14 mouse cellular contexts compared by ENCODE assay signal in genomic region chr11:32404708-32405107, GRCm38 (mm10). TPM values are rescaled to one million over a fixed set of nuclear protein-coding genes. Genes with fewer than 3 reads are reported as not detected.
DNase-seq lines count a peak whose midpoint lies in the region; ATAC-seq and TF ChIP-seq lines count a peak whose summit lies in the region.
"Had no signal": no experiment of that assay in that cellular context is flagged by ENCODE, and none has a peak within 500 bp of the region (broad histone marks: within the 10 kb centered on the region; RNA-seq: fewer than 3 reads in every experiment).

No protein-coding gene starts in this region.

- no peaks in the 10 kb centered on the region for H3K9me3 ChIP-seq in hindbrain, embryonic 10.5 days
- no peaks in the 10 kb centered on the region for H3K9me3 ChIP-seq in hindbrain, embryonic 11.5 days (ENCODE audit: control insufficient read depth, low read length)
- no peaks in the 10 kb centered on the region for H3K9me3 ChIP-seq in midbrain, embryonic 12.5 days
- H3K9me3 ChIP-seq in midbrain, embryonic 10.5 days (replicated peaks): no peaks in the 10 kb centered on the region
- H3K9me3 ChIP-seq in hindbrain, embryonic 16.5 days (ENCODE audit: control insufficient read depth, low read length): no peaks in the 10 kb centered on the region
- H3K9me3 ChIP-seq: megakaryocyte, embryonic 14.5 days had no signal

- no peaks in the 10 kb centered on the region for H3K27me3 ChIP-seq in hindbrain, embryonic 10.5 days (ENCODE audit: insufficient read depth, poor library complexity, severe bottlenecking)
- no peaks in the 10 kb centered on the region for H3K27me3 ChIP-seq in hindbrain, embryonic 11.5 days (ENCODE audit: control insufficient read depth, insufficient read depth, low read length)
- no peaks in the 10 kb centered on the region for H3K27me3 ChIP-seq in midbrain, embryonic 12.5 days
- no peaks in the 10 kb centered on the region for H3K27me3 ChIP-seq in midbrain, embryonic 10.5 days (ENCODE audit: low read depth, poor library complexity, severe bottlenecking)
- H3K27me3 ChIP-seq in hindbrain, embryonic 16.5 days (replicated peaks; ENCODE audit: control insufficient read depth, insufficient read depth, low read length): no peaks in the 10 kb centered on the region
- no peaks in the 10 kb centered on the region for H3K27me3 ChIP-seq in thymus, adult 2 months (ENCODE audit: control insufficient read depth, insufficient read depth, low read length)
- H3K27me3 ChIP-seq: CH12.LX had no signal

- no peak overlapping the region for H3K4me3 ChIP-seq in hindbrain, embryonic 10.5 days
- H3K4me3 ChIP-seq in hindbrain, embryonic 11.5 days (ENCODE audit: low read depth, low read length): no peak overlapping the region
- no peak overlapping the region for H3K4me3 ChIP-seq in midbrain, embryonic 12.5 days
- H3K4me3 ChIP-seq in midbrain, embryonic 10.5 days: no peak overlapping the region
- no peak overlapping the region for H3K4me3 ChIP-seq in hindbrain, embryonic 16.5 days (ENCODE audit: low read length)
- no peak overlapping the region for H3K4me3 ChIP-seq in thymus, adult 2 months (ENCODE audit: control insufficient read depth, insufficient read depth, low read length)
- H3K4me3 ChIP-seq: megakaryocyte, embryonic 14.5 days had no signal

- peak overlapping the region; percentile 56; the same call in 1 of the 2 replicates for H3K27ac ChIP-seq in hindbrain, embryonic 10.5 days
- H3K27ac ChIP-seq in hindbrain, embryonic 11.5 days (ENCODE audit: low read depth, low read length): no peak overlapping the region
- H3K27ac ChIP-seq in midbrain, embryonic 12.5 days (replicated peaks): peak overlapping the region; percentile 22; the same call in 1 of the 2 replicates
- no peak overlapping the region for H3K27ac ChIP-seq in midbrain, embryonic 10.5 days (replicated peaks)
- 0 out of 2 replicates have a peak overlapping the region, but pooled peaks have one; percentile 2 for H3K27ac ChIP-seq in hindbrain, embryonic 16.5 days (ENCODE audit: low read depth, low read length)
- H3K27ac ChIP-seq in thymus, adult 2 months (ENCODE audit: control insufficient read depth, insufficient read depth, low read length): no peak overlapping the region

- no peak for ATAC-seq in hindbrain, embryonic 11.5 days (ENCODE audit: low FRiP score)
- no peak for ATAC-seq in midbrain, embryonic 12.5 days (ENCODE audit: low FRiP score, low read depth)
- no peak for ATAC-seq in hindbrain, embryonic 16.5 days
- ATAC-seq: intestine, embryonic 16.5 days had no signal

- TF ChIP-seq CTCF in thymus, adult 2 months (IDR thresholded peaks at IDR 0.05; ENCODE audit: borderline replicate concordance, control insufficient read depth, extremely low read depth, insufficient read depth, low read length, poor library complexity): no peak

- no peak for TF ChIP-seq POLR2A in thymus, adult 2 months (IDR thresholded peaks at IDR 0.05; ENCODE audit: control insufficient read depth, extremely low read depth, insufficient read depth, low read length, poor library complexity)

- peaks cover 99% of the 10 kb centered on the region for H3K36me3 ChIP-seq in hindbrain, embryonic 10.5 days
- peaks cover 3% of the 10 kb centered on the region; the same call in 1 of the 2 replicates for H3K36me3 ChIP-seq in hindbrain, embryonic 11.5 days (ENCODE audit: control insufficient read depth, insufficient read depth, low read length)
- peaks cover 66% of the 10 kb centered on the region for H3K36me3 ChIP-seq in midbrain, embryonic 12.5 days
- H3K36me3 ChIP-seq in midbrain, embryonic 10.5 days: peaks cover 97% of the 10 kb centered on the region
- H3K36me3 ChIP-seq in hindbrain, embryonic 16.5 days (ENCODE audit: control insufficient read depth, insufficient read depth, low read length): 0 out of 2 replicates have a peak, but pooled peaks cover 2% of the 10 kb centered on the region
- no peaks in the 10 kb centered on the region for H3K36me3 ChIP-seq in thymus, adult 2 months (ENCODE audit: control insufficient read depth, insufficient read depth, low read length)

- no peak for DNase-seq in hindbrain, embryonic 10.5 days (ENCODE audit: low spot score)
- no peak for DNase-seq in hindbrain, embryonic 11.5 days (ENCODE audit: low spot score)
- no peak for DNase-seq in midbrain, embryonic 10.5 days (ENCODE audit: low spot score)
- no peak for DNase-seq in thymus, adult 2 months
- no peak for DNase-seq in embryo, embryonic 10 days (ENCODE audit: low spot score)
- DNase-seq: cerebellum, postnatal 36 days; gastrocnemius, postnatal 36 days; heart, postnatal 10 days; right cerebral cortex, postnatal 25 days had no signal

- WGBS in hindbrain, embryonic 10.5 days: 85% methylated on average over 3 of the region's 3 CpGs
- WGBS in hindbrain, embryonic 11.5 days: 87% methylated on average over 3 of the region's 3 CpGs
- WGBS in midbrain, embryonic 12.5 days: 94% methylated on average over 3 of the region's 3 CpGs
- 89% methylated on average over 3 of the region's 3 CpGs for WGBS in midbrain, embryonic 10.5 days
- WGBS in hindbrain, embryonic 16.5 days: 82% methylated on average over 3 of the region's 3 CpGs
- WGBS in thymus, adult 2 months: 94% methylated on average over 3 of the region's 3 CpGs

- H3K9ac ChIP-seq in hindbrain, embryonic 11.5 days (ENCODE audit: low read depth, low read length): no peak overlapping the region
- H3K9ac ChIP-seq in midbrain, embryonic 12.5 days (replicated peaks): no peak overlapping the region
- H3K9ac ChIP-seq in hindbrain, embryonic 16.5 days (ENCODE audit: low read depth, low read length): no peak overlapping the region

- H3K4me1 ChIP-seq in hindbrain, embryonic 10.5 days (replicated peaks): peaks cover 24% of the 10 kb centered on the region
- H3K4me1 ChIP-seq in hindbrain, embryonic 11.5 days (replicated peaks; ENCODE audit: control insufficient read depth, insufficient read depth, low read length): 0 out of 2 replicates have a peak, but pooled peaks cover 2% of the 10 kb centered on the region
- H3K4me1 ChIP-seq in midbrain, embryonic 12.5 days: peaks cover 4% of the 10 kb centered on the region; the same call in 1 of the 2 replicates
- peaks cover 18% of the 10 kb centered on the region for H3K4me1 ChIP-seq in midbrain, embryonic 10.5 days
- H3K4me1 ChIP-seq in hindbrain, embryonic 16.5 days (ENCODE audit: control insufficient read depth, insufficient read depth, low read depth, low read length): no peaks in the 10 kb centered on the region
- no peaks in the 10 kb centered on the region for H3K4me1 ChIP-seq in thymus, adult 2 months (replicated peaks; ENCODE audit: control insufficient read depth, insufficient read depth, low read length)

- H3K4me2 ChIP-seq in hindbrain, embryonic 11.5 days (replicated peaks; ENCODE audit: low read depth, low read length): no peak overlapping the region
- no peak overlapping the region for H3K4me2 ChIP-seq in midbrain, embryonic 12.5 days (replicated peaks)
- H3K4me2 ChIP-seq in hindbrain, embryonic 16.5 days (ENCODE audit: low read length): no peak overlapping the region

RNA-seq across cellular contexts. Expression of gene Ubtd2, which starts 50.5 kb away (rescaled TPM):
- 55.6 and 66.4 TPM in 2 replicates for polyA plus RNA-seq in hindbrain, embryonic 10.5 days (2016; fragmentation: Nextera tagmentation; extraction: Ambion mirVana)
- polyA plus RNA-seq in hindbrain, embryonic 11.5 days (2014; fragmentation: Nextera tagmentation; extraction: Ambion mirVana): 65.5 and 73.2 TPM in 2 replicates
- polyA plus RNA-seq in midbrain, embryonic 12.5 days (2016; fragmentation: Nextera tagmentation; extraction: Ambion mirVana): 66.3 and 67.2 TPM in 2 replicates
- 60.9 and 62.3 TPM in 2 replicates for polyA plus RNA-seq in midbrain, embryonic 10.5 days (2016; fragmentation: Nextera tagmentation; extraction: Ambion mirVana)
- polyA plus RNA-seq in hindbrain, embryonic 16.5 days (2015; fragmentation: Nextera tagmentation; extraction: Ambion mirVana): 36.8 and 40.3 TPM in 2 replicates
- polyA plus RNA-seq in thymus, adult 2 months (2012; rRNA removed): 8.7 and 9.1 TPM in 2 replicates

RNA-seq across cellular contexts. Expression of gene Sh3pxd2b, which starts 57.1 kb away (rescaled TPM):
- 29.7 and 30.8 TPM in 2 replicates for polyA plus RNA-seq in hindbrain, embryonic 10.5 days (2016; fragmentation: Nextera tagmentation; extraction: Ambion mirVana)
- 21.1 and 24.2 TPM in 2 replicates for polyA plus RNA-seq in hindbrain, embryonic 11.5 days (2014; fragmentation: Nextera tagmentation; extraction: Ambion mirVana)
- 30.0 and 30.7 TPM in 2 replicates for polyA plus RNA-seq in midbrain, embryonic 12.5 days (2016; fragmentation: Nextera tagmentation; extraction: Ambion mirVana)
- 25.7 and 32.7 TPM in 2 replicates for polyA plus RNA-seq in midbrain, embryonic 10.5 days (2016; fragmentation: Nextera tagmentation; extraction: Ambion mirVana)
- 15.8 and 20.1 TPM in 2 replicates for polyA plus RNA-seq in hindbrain, embryonic 16.5 days (2015; fragmentation: Nextera tagmentation; extraction: Ambion mirVana)
- 6.8 and 7.5 TPM in 2 replicates for polyA plus RNA-seq in thymus, adult 2 months (2012; rRNA removed)

Comparison
In these comparisons a context has a peak if more than half of its experiments do, and no peak if none do; other contexts are left out.
1. H3K27ac ChIP-seq: peak in hindbrain, embryonic 10.5 days (single experiment), midbrain, embryonic 12.5 days (single experiment) and hindbrain, embryonic 16.5 days (single experiment); none in hindbrain, embryonic 11.5 days (single experiment), midbrain, embryonic 10.5 days (single experiment) and thymus, adult 2 months (single experiment).